Mouse (Mus musculus): ENCODE measurements around the gene 4930404H24Rik. TPM values are rescaled to one million over a fixed set of nuclear protein-coding genes. Genes with fewer than 3 reads are reported as not detected.

4930404H24Rik gene
- polyA plus RNA-seq, 1 experiment from 2014 or later = not detected

DNA sequence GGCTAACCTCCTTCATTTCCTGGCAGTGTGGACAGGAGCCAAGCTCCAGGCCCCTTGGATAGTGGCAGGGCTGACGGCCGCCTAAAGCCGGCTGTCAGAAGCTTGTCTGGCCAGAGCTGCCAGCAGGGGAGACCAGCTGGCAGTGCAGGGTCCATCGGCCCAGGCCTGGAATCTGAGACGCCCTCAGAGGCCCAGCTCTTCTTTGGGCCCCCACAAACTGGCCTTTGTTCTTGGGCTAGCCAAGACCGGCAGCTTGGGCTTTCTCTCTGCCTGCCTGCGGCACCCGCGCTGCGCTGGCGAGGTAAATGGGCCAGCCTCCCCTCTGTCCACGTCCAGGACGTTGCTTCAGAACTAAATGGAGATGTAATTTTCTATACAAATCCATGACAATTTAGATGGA is 4.3 kb downstream of the 4930404H24Rik start:
- Histone ChIP-seq H3K36me3 (replicated peaks) (no peaks in the 10 kb centered on the region), H3K27me3 (ENCODE audit: poor library complexity, severe bottlenecking) (peaks cover 77% of the 10 kb centered on the region), H3K9me3 (no peaks in the 10 kb centered on the region), H3K4me1 (peaks cover 73% of the 10 kb centered on the region), H3K4me3 (peak overlapping the region; percentile 19; the same call in 1 of the 2 replicates), H3K27ac (peak overlapping the region; percentile 84)
- 12% methylated on average over 13 of the region's 13 CpGs for WGBS
- DNase-seq (ENCODE audit: extremely low spot score, low spot score) = peak; percentile 65

DNA sequence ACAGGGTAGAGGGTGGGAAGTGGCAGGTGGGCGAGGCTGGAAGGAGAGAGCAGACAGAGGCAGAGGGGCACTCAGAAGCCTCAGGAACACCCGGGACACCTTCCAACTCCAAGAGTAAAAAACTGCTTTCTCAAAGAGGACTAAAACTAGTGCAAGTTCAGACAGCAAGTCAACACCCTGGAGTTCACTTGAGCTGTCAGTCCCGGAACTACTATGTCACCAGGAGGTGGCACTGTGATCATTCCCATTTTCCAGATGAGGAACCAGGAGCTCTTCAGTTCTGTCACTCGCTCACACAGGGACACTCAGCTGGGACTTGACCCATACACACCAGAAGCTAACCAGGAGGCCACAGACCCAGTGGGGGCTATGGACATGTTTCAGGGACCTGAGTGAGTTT is 6.6 kb downstream of the 4930404H24Rik start:
- Histone ChIP-seq H3K4me3 (no peak overlapping the region), H3K9me3 (no peaks in the 10 kb centered on the region), H3K36me3 (replicated peaks) (no peaks in the 10 kb centered on the region), H3K4me1 (peaks cover 51% of the 10 kb centered on the region), H3K27me3 (ENCODE audit: poor library complexity, severe bottlenecking) (peaks cover 57% of the 10 kb centered on the region), H3K27ac (no peak overlapping the region)
- 68% methylated on average over 4 of the region's 4 CpGs for WGBS
- no peak for DNase-seq (ENCODE audit: extremely low spot score, low spot score)

GRCm38 (mm10) chr2:153506385-153506784 is 13.8 kb downstream of the 4930404H24Rik start:
- no peaks in the 10 kb centered on the region for H3K36me3 ChIP-seq (replicated peaks)

GRCm38 (mm10) chr2:153507969-153508368 is 15.4 kb downstream of the 4930404H24Rik start:
- Histone ChIP-seq H3K27me3 (ENCODE audit: poor library complexity, severe bottlenecking) (peaks cover 49% of the 10 kb centered on the region), H3K4me1 (peaks cover 52% of the 10 kb centered on the region), H3K9me3 (no peaks in the 10 kb centered on the region), H3K27ac (peak overlapping the region; percentile 82), H3K4me3 (no peak overlapping the region), H3K36me3 (replicated peaks) (no peaks in the 10 kb centered on the region)
- DNase-seq (ENCODE audit: extremely low spot score, low spot score) = no peak
- 96% methylated on average over 2 of the region's 2 CpGs for WGBS

More at GRCm38 (mm10) chr2:153506385-153506784, 13.8 kb downstream of the 4930404H24Rik start:
- Histone ChIP-seq H3K9me3 (no peaks in the 10 kb centered on the region), H3K27me3 (ENCODE audit: poor library complexity, severe bottlenecking) (peaks cover 33% of the 10 kb centered on the region), H3K4me3 (no peak overlapping the region), H3K27ac (no peak overlapping the region), H3K4me1 (peaks cover 36% of the 10 kb centered on the region)
- WGBS = 95% methylated on average over 5 of the region's 5 CpGs
- no peak for DNase-seq (ENCODE audit: extremely low spot score, low spot score)

DNA sequence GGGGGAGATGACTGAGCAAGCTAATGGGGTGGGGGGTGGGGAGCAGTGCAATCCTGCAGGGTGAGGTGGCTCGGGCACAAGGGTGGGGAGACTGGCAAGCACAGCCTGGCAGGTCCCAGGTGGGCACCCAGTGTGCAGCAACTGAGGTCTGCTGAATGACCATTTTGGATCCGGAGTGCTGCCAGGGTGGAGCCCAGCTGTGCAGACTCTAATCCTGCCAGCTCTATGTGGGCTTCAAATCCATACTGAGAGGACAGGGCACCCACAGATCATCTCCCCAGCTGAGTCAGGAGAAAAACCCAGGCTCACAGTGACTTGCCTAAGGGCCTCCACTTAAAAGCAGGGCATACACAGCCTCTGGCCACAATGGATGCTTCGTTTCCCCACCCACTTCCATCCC is 15.8 kb downstream of the 4930404H24Rik start:
- no peak for DNase-seq (ENCODE audit: extremely low spot score, low spot score)
- no peaks in the 10 kb centered on the region for H3K9me3 ChIP-seq
- 54% methylated on average over 3 of the region's 3 CpGs for WGBS
- H3K4me3 ChIP-seq = no peak overlapping the region
- H3K36me3 ChIP-seq (replicated peaks) = no peaks in the 10 kb centered on the region
- H3K27me3 ChIP-seq (ENCODE audit: poor library complexity, severe bottlenecking) = peaks cover 49% of the 10 kb centered on the region
- peaks cover 52% of the 10 kb centered on the region for H3K4me1 ChIP-seq
- H3K27ac ChIP-seq = peak overlapping the region; percentile 82

DNA sequence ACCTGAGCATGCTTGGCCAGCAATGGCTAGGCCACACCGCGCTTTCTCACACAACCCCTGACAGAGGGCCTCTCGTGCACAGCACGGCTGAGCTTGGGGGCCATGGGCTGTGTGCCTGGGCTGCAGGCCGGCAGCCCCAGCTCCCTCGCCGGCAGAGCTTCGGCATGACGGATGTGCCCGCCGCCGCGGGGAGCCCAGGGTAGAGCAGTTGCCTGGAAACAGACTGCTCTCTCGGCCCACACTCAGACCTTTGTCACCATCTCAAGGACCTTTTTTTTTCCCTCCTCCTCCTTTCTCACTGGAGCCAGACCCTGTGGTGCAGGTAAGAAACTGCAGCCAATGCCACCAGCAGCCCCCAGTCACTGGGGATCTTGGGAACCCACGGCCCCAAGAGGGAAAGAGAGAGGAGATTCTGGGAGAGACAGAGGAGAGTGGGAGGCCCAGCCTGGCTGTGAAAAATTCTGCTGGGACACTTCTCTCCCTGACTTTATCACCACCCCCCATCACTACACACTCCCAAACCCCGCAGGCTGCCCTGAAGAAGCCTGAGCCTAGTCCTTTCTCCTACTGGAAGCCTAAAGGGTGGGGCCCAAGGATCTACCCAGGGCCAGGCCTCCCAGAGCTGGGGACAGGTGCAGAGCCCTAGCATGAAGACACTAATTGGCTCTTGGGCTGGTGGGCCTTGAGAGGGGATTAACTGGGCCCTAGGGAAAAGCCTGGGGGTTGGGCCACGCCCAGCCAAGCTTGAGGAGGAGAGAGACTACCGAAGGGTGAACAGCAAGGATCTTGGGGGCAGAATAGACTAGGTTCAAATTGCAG is 16.8 kb downstream of the 4930404H24Rik start:
- Histone ChIP-seq H3K4me1 (peaks cover 52% of the 10 kb centered on the region), H3K27ac (peak overlapping the region; percentile 82), H3K4me3 (peak overlapping the region; percentile 32), H3K27me3 (ENCODE audit: poor library complexity, severe bottlenecking) (peaks cover 59% of the 10 kb centered on the region), H3K9me3 (no peaks in the 10 kb centered on the region), H3K36me3 (replicated peaks) (no peaks in the 10 kb centered on the region)
- WGBS = 7% methylated on average over 18 of the region's 18 CpGs
- peak; percentile 54 for DNase-seq (ENCODE audit: extremely low spot score, low spot score)

DNA sequence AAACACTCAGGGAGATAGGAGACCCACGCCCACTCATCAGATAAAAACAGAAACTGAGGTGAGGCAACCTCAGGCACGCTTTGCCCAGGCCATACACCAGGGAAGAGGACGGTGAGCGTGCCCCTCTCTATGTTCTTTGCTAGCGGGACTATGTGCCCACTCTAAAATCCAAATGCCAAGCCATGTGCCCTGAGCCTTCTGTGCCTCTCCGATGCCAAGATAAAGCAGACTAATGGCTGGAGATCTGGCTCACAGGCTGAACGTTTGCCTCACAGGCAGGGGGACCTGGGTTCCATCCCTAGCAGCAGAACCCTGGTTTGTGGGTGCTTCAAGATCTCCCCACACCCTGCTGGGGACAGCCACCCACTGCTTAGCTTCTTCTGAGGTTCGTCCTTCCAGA is 17.5 kb downstream of the 4930404H24Rik start:
- Histone ChIP-seq H3K9me3 (no peaks in the 10 kb centered on the region), H3K4me3 (no peak overlapping the region), H3K4me1 (peaks cover 59% of the 10 kb centered on the region), H3K27me3 (ENCODE audit: poor library complexity, severe bottlenecking) (peaks cover 66% of the 10 kb centered on the region), H3K36me3 (replicated peaks) (no peaks in the 10 kb centered on the region), H3K27ac (peak overlapping the region; percentile 82)
- no peak for DNase-seq (ENCODE audit: extremely low spot score, low spot score)
- 75% methylated on average over 8 of the region's 8 CpGs for WGBS

DNA sequence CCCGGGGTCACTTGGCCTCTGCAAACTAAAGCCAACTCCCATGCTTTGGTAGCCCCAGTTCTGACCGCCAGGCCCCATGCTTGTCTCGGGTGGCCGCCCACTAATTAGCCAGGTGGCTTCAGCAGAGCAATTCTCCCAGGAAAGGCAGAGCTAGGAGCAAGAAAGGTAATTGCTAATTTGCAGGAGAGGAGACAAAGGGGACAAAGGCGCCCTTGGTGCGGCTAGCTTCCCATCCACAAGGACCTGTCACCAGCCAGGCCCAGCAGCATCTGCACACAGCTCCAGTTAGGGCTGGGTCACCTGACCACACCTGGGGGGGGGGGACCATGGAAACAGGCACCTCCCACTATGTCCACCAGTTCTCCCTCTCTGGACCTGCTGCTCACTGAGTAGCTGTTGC is 19.0 kb downstream of the 4930404H24Rik start:
- H3K4me3 ChIP-seq = 0 out of 2 replicates have a peak overlapping the region, but pooled peaks have one; percentile 1
- H3K27me3 ChIP-seq (ENCODE audit: poor library complexity, severe bottlenecking) = peaks cover 78% of the 10 kb centered on the region
- H3K9me3 ChIP-seq = no peaks in the 10 kb centered on the region
- peaks cover 69% of the 10 kb centered on the region for H3K4me1 ChIP-seq
- DNase-seq (ENCODE audit: extremely low spot score, low spot score) = no peak
- no peaks in the 10 kb centered on the region for H3K36me3 ChIP-seq (replicated peaks)
- 26% methylated on average over 6 of the region's 6 CpGs for WGBS
- peak overlapping the region; percentile 64 for H3K27ac ChIP-seq

- Histone ChIP-seq H3K36me3 (replicated peaks) (no peaks in the 10 kb centered on the region), H3K4me3 (no peak overlapping the region), H3K4me1 (peaks cover 79% of the 10 kb centered on the region), H3K27ac (peak overlapping the region; percentile 64; the same call in 1 of the 2 replicates), H3K27me3 (ENCODE audit: poor library complexity, severe bottlenecking) (peaks cover 85% of the 10 kb centered on the region), H3K9me3 (no peaks in the 10 kb centered on the region)
- WGBS = 82% methylated on average over 14 of the region's 14 CpGs
- DNase-seq (ENCODE audit: extremely low spot score, low spot score) = no peak
These were observed 20.1 kb downstream of the 4930404H24Rik start for GRCm38 (mm10) chr2:153512416-153513323.

GRCm38 (mm10) chr2:153513983-153514382 is 21.4 kb downstream of the 4930404H24Rik start:
- H3K27ac ChIP-seq = no peak overlapping the region
- no peaks in the 10 kb centered on the region for H3K9me3 ChIP-seq
- H3K4me3 ChIP-seq = no peak overlapping the region
- H3K27me3 ChIP-seq (ENCODE audit: poor library complexity, severe bottlenecking) = peaks cover 73% of the 10 kb centered on the region
- H3K4me1 ChIP-seq = peaks cover 72% of the 10 kb centered on the region
- DNase-seq (ENCODE audit: extremely low spot score, low spot score) = no peak
- H3K36me3 ChIP-seq (replicated peaks) = no peaks in the 10 kb centered on the region
- WGBS = 90% methylated on average over 3 of the region's 3 CpGs

- peaks cover 67% of the 10 kb centered on the region for H3K27me3 ChIP-seq (ENCODE audit: poor library complexity, severe bottlenecking)
- H3K9me3 ChIP-seq = no peaks in the 10 kb centered on the region
- no peaks in the 10 kb centered on the region for H3K36me3 ChIP-seq (replicated peaks)
- no peak for DNase-seq (ENCODE audit: extremely low spot score, low spot score)
- H3K4me3 ChIP-seq = no peak overlapping the region
- WGBS = 82% methylated on average over 14 of the region's 14 CpGs
- peaks cover 64% of the 10 kb centered on the region for H3K4me1 ChIP-seq
- 0 out of 2 replicates have a peak overlapping the region, but pooled peaks have one; percentile 6 for H3K27ac ChIP-seq
These were observed 22.1 kb downstream of the 4930404H24Rik start for GRCm38 (mm10) chr2:153514497-153515380.

DNA sequence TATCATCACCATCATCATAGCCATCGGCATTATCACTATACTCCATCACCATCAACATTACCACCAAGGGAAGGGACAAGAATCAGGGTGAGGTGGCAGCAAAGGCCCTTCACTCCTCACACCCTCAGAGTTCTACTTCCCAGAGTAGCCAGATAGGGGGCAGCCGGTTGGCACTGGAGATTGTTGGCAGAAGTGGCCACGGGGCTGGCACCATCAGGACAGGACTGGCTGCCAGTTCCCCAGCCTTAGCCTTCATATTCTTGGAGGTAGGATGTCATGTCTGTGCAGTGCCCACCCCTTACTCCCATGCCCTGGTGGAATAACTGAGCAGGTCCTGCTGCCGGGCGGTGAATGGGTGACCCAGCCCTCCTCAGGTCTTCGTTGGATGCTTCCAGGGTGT is 23.0 kb downstream of the 4930404H24Rik start:
- Histone ChIP-seq H3K4me3 (no peak overlapping the region), H3K36me3 (replicated peaks) (no peaks in the 10 kb centered on the region), H3K27me3 (ENCODE audit: poor library complexity, severe bottlenecking) (peaks cover 58% of the 10 kb centered on the region), H3K27ac (0 out of 2 replicates have a peak overlapping the region, but pooled peaks have one; percentile 4), H3K4me1 (peaks cover 59% of the 10 kb centered on the region), H3K9me3 (no peaks in the 10 kb centered on the region)
- DNase-seq (ENCODE audit: extremely low spot score, low spot score) = no peak
- WGBS = 89% methylated on average over 6 of the region's 6 CpGs

Data from forebrain, embryonic 10.5 days (tissue).